22 mouse cellular contexts compared by ENCODE assay signal in the genomic region with DNA sequence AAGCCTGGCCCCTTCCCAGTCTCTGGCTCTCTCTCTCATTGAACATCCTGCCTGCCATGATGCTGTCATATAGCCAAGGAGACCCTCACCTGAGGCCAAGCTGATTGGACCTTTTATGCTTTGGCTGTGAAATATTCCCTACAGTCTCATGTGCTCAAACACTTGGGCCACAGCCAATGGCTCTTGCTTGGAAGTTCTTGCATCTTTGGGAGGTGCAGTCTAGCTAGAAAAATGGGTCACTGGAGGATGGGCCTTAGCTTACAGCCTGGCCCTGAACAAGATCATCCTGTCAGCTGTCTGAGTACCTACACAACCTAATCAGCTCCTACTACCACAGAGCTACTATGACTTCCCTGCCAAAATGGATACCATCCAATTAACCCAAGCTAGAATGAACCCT.
DNase-seq lines count a peak whose midpoint lies in the region; TF ChIP-seq lines count a peak whose summit lies in the region.
"Had no signal": no experiment of that assay in that cellular context is flagged by ENCODE, and none has a peak within 500 bp of the region (broad histone marks: within the 10 kb centered on the region; RNA-seq: fewer than 3 reads in every experiment).

No protein-coding gene starts in this region.

- no peak for TF ChIP-seq POLR2A in kidney, adult 2 months (IDR thresholded peaks at IDR 0.05; ENCODE audit: low read depth, low read length)

- no peak overlapping the region for H3K27ac ChIP-seq in kidney, adult 2 months (ENCODE audit: insufficient read depth, low read depth, low read length)
- H3K27ac ChIP-seq: embryonic facial prominence, embryonic 15.5 days; forebrain, embryonic 10.5 days; forebrain, embryonic 15.5 days; gastrocnemius, adult 2 months; heart, embryonic 13.5 days had no signal

- H3K27me3 ChIP-seq in kidney, adult 2 months (replicated peaks; ENCODE audit: control insufficient read depth, insufficient read depth, low read length): no peaks in the 10 kb centered on the region
- H3K27me3 ChIP-seq: CH12.LX; embryonic facial prominence, embryonic 15.5 days; forebrain, embryonic 15.5 days; heart, embryonic 13.5 days; Patski had no signal

- TF ChIP-seq CTCF in kidney, adult 2 months (conservative IDR thresholded peaks at IDR 0.05; ENCODE audit: insufficient read depth, insufficient read length, low read depth, low read length): no peak

- H3K4me3 ChIP-seq in kidney, adult 2 months (ENCODE audit: insufficient read depth, low read depth, low read length): no peak overlapping the region
- H3K4me3 ChIP-seq: embryonic facial prominence, embryonic 15.5 days; erythroblast, embryonic 14.5 days; forebrain, embryonic 10.5 days; forebrain, embryonic 15.5 days; gastrocnemius, adult 2 months; heart, embryonic 13.5 days had no signal

- H3K36me3 ChIP-seq in kidney, adult 2 months (ENCODE audit: control insufficient read depth, insufficient read depth, low read length): no peaks in the 10 kb centered on the region
- H3K36me3 ChIP-seq: embryonic facial prominence, embryonic 15.5 days; forebrain, embryonic 10.5 days; forebrain, embryonic 15.5 days; heart, embryonic 13.5 days had no signal

- peak; percentile 45 to 65 for DNase-seq in cerebellum, postnatal 10 days
- no peak for DNase-seq in cerebellum, adult 11-12 months
- peak; percentile 19 for DNase-seq in kidney, postnatal 10 days
- no peak for DNase-seq in kidney, adult 2 months
- DNase-seq in adrenal gland, postnatal 25 days: peak; percentile 38
- DNase-seq in right cerebral cortex, postnatal 25 days: no peak
- DNase-seq in retina, embryonic 14.5 days (ENCODE audit: low spot score): no peak
- DNase-seq: cerebellum, adult 11 months; cerebellum, adult 9-10 months; embryo, embryonic 11 days; gastrocnemius, adult 2 months; gastrocnemius, postnatal 25 days; heart, adult 11 months; heart, postnatal 36 days; kidney, adult 9 months had no signal

- no peaks in the 10 kb centered on the region for H3K4me1 ChIP-seq in kidney, adult 2 months (ENCODE audit: control insufficient read depth, insufficient read depth, low read length)
- H3K4me1 ChIP-seq: embryonic facial prominence, embryonic 15.5 days; forebrain, embryonic 10.5 days; forebrain, embryonic 15.5 days; heart, embryonic 13.5 days had no signal

Comparison
In these comparisons a context has a peak if more than half of its experiments do, and no peak if none do; other contexts are left out.
1. DNase-seq: peak in cerebellum, postnatal 10 days (2 of 2), kidney, postnatal 10 days (single experiment) and adrenal gland, postnatal 25 days (single experiment); none in cerebellum, adult 11-12 months (single experiment), kidney, adult 2 months (single experiment), right cerebral cortex, postnatal 25 days (single experiment) and retina, embryonic 14.5 days (single experiment).